Mouse (Mus musculus): Measurements from ENCODE around the gene Fgfr2. TPM values are rescaled to one million over a fixed set of nuclear protein-coding genes. Genes with fewer than 3 reads are reported as not detected.

Gene Fgfr2
- polyA plus RNA-seq, 1 experiment from 2014 or later: 67.0 TPM

- H3K4me1 ChIP-seq (replicated peaks): no peaks in the 10 kb centered on the region
- WGBS: 22% methylated on average over 13 of the region's 13 CpGs
- no peak for ATAC-seq
- no peak overlapping the region for H3K9ac ChIP-seq
- H3K27me3 ChIP-seq (replicated peaks): peaks cover 34% of the 10 kb centered on the region
- H3K27ac ChIP-seq: no peak overlapping the region
- H3K4me2 ChIP-seq (replicated peaks): no peak overlapping the region
- H3K36me3 ChIP-seq: no peaks in the 10 kb centered on the region
- no peaks in the 10 kb centered on the region for H3K9me3 ChIP-seq
- H3K4me3 ChIP-seq (replicated peaks): no peak overlapping the region
These were observed 1479.8 kb downstream of the Fgfr2 start for GRCm38 (mm10) chr7:131643341-131643840.

- no peak for ATAC-seq
- no peak overlapping the region for H3K4me2 ChIP-seq (replicated peaks)
- WGBS: 77% methylated on average over 8 of the region's 8 CpGs
- H3K36me3 ChIP-seq: no peaks in the 10 kb centered on the region
- no peak overlapping the region for H3K27ac ChIP-seq
- no peaks in the 10 kb centered on the region for H3K27me3 ChIP-seq (replicated peaks)
- no peaks in the 10 kb centered on the region for H3K9me3 ChIP-seq
- H3K9ac ChIP-seq: no peak overlapping the region
- H3K4me1 ChIP-seq (replicated peaks): no peaks in the 10 kb centered on the region
- H3K4me3 ChIP-seq (replicated peaks): no peak overlapping the region
These were observed 1493.6 kb downstream of the Fgfr2 start for GRCm38 (mm10) chr7:131629562-131629961.

- Histone ChIP-seq H3K27me3 (replicated peaks) (no peaks in the 10 kb centered on the region), H3K27ac (no peak overlapping the region), H3K9ac (no peak overlapping the region), H3K4me2 (replicated peaks) (no peak overlapping the region), H3K9me3 (no peaks in the 10 kb centered on the region), H3K4me1 (replicated peaks) (no peaks in the 10 kb centered on the region), H3K36me3 (no peaks in the 10 kb centered on the region), H3K4me3 (replicated peaks) (no peak overlapping the region)
- no peak for ATAC-seq
- 88% methylated on average over 13 of the region's 13 CpGs for WGBS
These were observed 1494.2 kb downstream of the Fgfr2 start for GRCm38 (mm10) chr7:131628846-131629391.

- Histone ChIP-seq H3K4me2 (replicated peaks) (no peak overlapping the region), H3K9ac (no peak overlapping the region), H3K27ac (no peak overlapping the region), H3K36me3 (no peaks in the 10 kb centered on the region), H3K4me3 (replicated peaks) (no peak overlapping the region), H3K27me3 (replicated peaks) (no peaks in the 10 kb centered on the region), H3K9me3 (no peaks in the 10 kb centered on the region), H3K4me1 (replicated peaks) (no peaks in the 10 kb centered on the region)
- 87% methylated on average over 17 of the region's 17 CpGs for WGBS
- ATAC-seq: no peak
These were observed 1494.8 kb downstream of the Fgfr2 start for GRCm38 (mm10) chr7:131628356-131628755.

- no peak overlapping the region for H3K9ac ChIP-seq
- no peak overlapping the region for H3K27ac ChIP-seq
- no peaks in the 10 kb centered on the region for H3K9me3 ChIP-seq
- no peaks in the 10 kb centered on the region for H3K4me1 ChIP-seq (replicated peaks)
- H3K4me2 ChIP-seq (replicated peaks): no peak overlapping the region
- H3K27me3 ChIP-seq (replicated peaks): no peaks in the 10 kb centered on the region
- 20% methylated on average over 7 of the region's 7 CpGs for WGBS
- H3K4me3 ChIP-seq (replicated peaks): no peak overlapping the region
- no peak for ATAC-seq
- no peaks in the 10 kb centered on the region for H3K36me3 ChIP-seq
These were observed 1513.5 kb downstream of the Fgfr2 start for GRCm38 (mm10) chr7:131609677-131610076.

- H3K9ac ChIP-seq: no peak overlapping the region
- no peak overlapping the region for H3K4me2 ChIP-seq (replicated peaks)
- 90% methylated on average over 6 of the region's 6 CpGs for WGBS
- no peaks in the 10 kb centered on the region for H3K4me1 ChIP-seq (replicated peaks)
- no peaks in the 10 kb centered on the region for H3K27me3 ChIP-seq (replicated peaks)
- H3K36me3 ChIP-seq: no peaks in the 10 kb centered on the region
- H3K27ac ChIP-seq: no peak overlapping the region
- ATAC-seq: no peak
- H3K9me3 ChIP-seq: no peaks in the 10 kb centered on the region
- no peak overlapping the region for H3K4me3 ChIP-seq (replicated peaks)
These were observed 1515.1 kb downstream of the Fgfr2 start for GRCm38 (mm10) chr7:131608049-131608448.

- no peak for ATAC-seq
- H3K27ac ChIP-seq: no peak overlapping the region
- H3K27me3 ChIP-seq (replicated peaks): no peaks in the 10 kb centered on the region
- no peaks in the 10 kb centered on the region for H3K9me3 ChIP-seq
- no peak overlapping the region for H3K4me2 ChIP-seq (replicated peaks)
- no peaks in the 10 kb centered on the region for H3K4me1 ChIP-seq (replicated peaks)
- no peak overlapping the region for H3K9ac ChIP-seq
- 67% methylated on average over 4 of the region's 4 CpGs for WGBS
- H3K36me3 ChIP-seq: no peaks in the 10 kb centered on the region
- no peak overlapping the region for H3K4me3 ChIP-seq (replicated peaks)
These were observed 1517.7 kb downstream of the Fgfr2 start for GRCm38 (mm10) chr7:131605481-131605880.

GRCm38 (mm10) chr7:131604946-131605345, 1518.2 kb downstream of the Fgfr2 start:
- H3K27ac ChIP-seq: no peak overlapping the region
- 87% methylated on average over 10 of the region's 10 CpGs for WGBS
- H3K27me3 ChIP-seq (replicated peaks): no peaks in the 10 kb centered on the region
- H3K36me3 ChIP-seq: no peaks in the 10 kb centered on the region
- H3K4me1 ChIP-seq (replicated peaks): no peaks in the 10 kb centered on the region
- no peak overlapping the region for H3K4me2 ChIP-seq (replicated peaks)
- no peak overlapping the region for H3K4me3 ChIP-seq (replicated peaks)
- no peaks in the 10 kb centered on the region for H3K9me3 ChIP-seq
- no peak for ATAC-seq
- H3K9ac ChIP-seq: no peak overlapping the region

- Histone ChIP-seq H3K27me3 (replicated peaks) (no peaks in the 10 kb centered on the region), H3K9ac (no peak overlapping the region), H3K9me3 (no peaks in the 10 kb centered on the region), H3K36me3 (no peaks in the 10 kb centered on the region), H3K4me1 (replicated peaks) (no peaks in the 10 kb centered on the region), H3K4me2 (replicated peaks) (no peak overlapping the region), H3K4me3 (replicated peaks) (no peak overlapping the region), H3K27ac (no peak overlapping the region)
- WGBS: 9% methylated on average over 11 of the region's 11 CpGs
- no peak for ATAC-seq
These were observed 1520.0 kb downstream of the Fgfr2 start for GRCm38 (mm10) chr7:131603186-131603585.

- H3K9ac ChIP-seq: no peak overlapping the region
- WGBS: 80% methylated on average over 7 of the region's 7 CpGs
- H3K27me3 ChIP-seq (replicated peaks): no peaks in the 10 kb centered on the region
- H3K4me1 ChIP-seq (replicated peaks): no peaks in the 10 kb centered on the region
- H3K4me2 ChIP-seq (replicated peaks): no peak overlapping the region
- no peaks in the 10 kb centered on the region for H3K9me3 ChIP-seq
- no peak for ATAC-seq
- H3K27ac ChIP-seq: no peak overlapping the region
- H3K36me3 ChIP-seq: no peaks in the 10 kb centered on the region
- H3K4me3 ChIP-seq (replicated peaks): no peak overlapping the region
These were observed 1521.0 kb downstream of the Fgfr2 start for GRCm38 (mm10) chr7:131602106-131602505.

GRCm38 (mm10) chr7:131598483-131598824, 1524.7 kb downstream of the Fgfr2 start:
- H3K9me3 ChIP-seq: no peaks in the 10 kb centered on the region
- no peak overlapping the region for H3K4me2 ChIP-seq (replicated peaks)
- H3K9ac ChIP-seq: no peak overlapping the region
- no peak for ATAC-seq
- H3K4me1 ChIP-seq (replicated peaks): no peaks in the 10 kb centered on the region
- H3K36me3 ChIP-seq: no peaks in the 10 kb centered on the region
- no peak overlapping the region for H3K4me3 ChIP-seq (replicated peaks)
- H3K27ac ChIP-seq: no peak overlapping the region
- WGBS: 9% methylated on average over 5 of the region's 5 CpGs
- no peaks in the 10 kb centered on the region for H3K27me3 ChIP-seq (replicated peaks)

GRCm38 (mm10) chr7:131597779-131598482, 1525.2 kb downstream of the Fgfr2 start:
- no peak overlapping the region for H3K27ac ChIP-seq
- H3K9me3 ChIP-seq: no peaks in the 10 kb centered on the region
- H3K4me2 ChIP-seq (replicated peaks): no peak overlapping the region
- no peak for ATAC-seq
- no peaks in the 10 kb centered on the region for H3K4me1 ChIP-seq (replicated peaks)
- H3K36me3 ChIP-seq: no peaks in the 10 kb centered on the region
- no peak overlapping the region for H3K9ac ChIP-seq
- WGBS: 19% methylated on average over 12 of the region's 12 CpGs
- no peak overlapping the region for H3K4me3 ChIP-seq (replicated peaks)
- no peaks in the 10 kb centered on the region for H3K27me3 ChIP-seq (replicated peaks)

- Histone ChIP-seq H3K9ac (no peak overlapping the region), H3K4me3 (replicated peaks) (no peak overlapping the region), H3K4me2 (replicated peaks) (no peak overlapping the region), H3K27ac (no peak overlapping the region), H3K27me3 (replicated peaks) (no peaks in the 10 kb centered on the region), H3K4me1 (replicated peaks) (no peaks in the 10 kb centered on the region), H3K9me3 (no peaks in the 10 kb centered on the region), H3K36me3 (no peaks in the 10 kb centered on the region)
- 83% methylated on average over 5 of the region's 5 CpGs for WGBS
- ATAC-seq: no peak
These were observed 1537.6 kb downstream of the Fgfr2 start for GRCm38 (mm10) chr7:131585551-131585950.
